Mouse (Mus musculus): Measurements from ENCODE around the gene Mettl18. TPM values are rescaled to one million over a fixed set of nuclear protein-coding genes. Genes with fewer than 3 reads are reported as not detected.
A peak's percentile ranks its signal among the peaks of the same experiment; 100 is the strongest.

The Mettl18 gene
- polyA plus RNA-seq, 1 experiment from 2014 or later: 4.0 TPM

- H3K4me3 ChIP-seq (ENCODE audit: low read depth, low read length): no peak overlapping the region
- H3K9ac ChIP-seq (replicated peaks): no peak overlapping the region
- H3K4me2 ChIP-seq (ENCODE audit: low read depth, low read length): no peak overlapping the region
- TF ChIP-seq CTCF (IDR thresholded peaks at IDR 0.05; ENCODE audit: low read depth) (no peak), EP300 (IDR thresholded peaks at IDR 0.05; ENCODE audit: low read depth) (no peak)
- DNase-seq: no peak
- no peak overlapping the region for H3K27ac ChIP-seq (ENCODE audit: low read depth)
- H3K36me3 ChIP-seq (replicated peaks; ENCODE audit: insufficient read depth, low read length): peaks cover 6% of the 10 kb centered on the region; the same call in 1 of the 2 replicates
- no peak for ATAC-seq
- H3K27me3 ChIP-seq (ENCODE audit: insufficient read depth, low read length): no peaks in the 10 kb centered on the region
- 73% methylated on average over 1 of the region's 1 CpGs for WGBS (ENCODE audit: insufficient replicate concordance)
- H3K4me1 ChIP-seq (ENCODE audit: insufficient read depth): no peaks in the 10 kb centered on the region
- H3K9me3 ChIP-seq (ENCODE audit: low read length): no peaks in the 10 kb centered on the region
These were observed 18.2 kb upstream of the Mettl18 start for GRCm38 (mm10) chr1:163976515-163976914.

- Histone ChIP-seq H3K4me2 (ENCODE audit: low read depth, low read length) (no peak overlapping the region), H3K4me3 (ENCODE audit: low read depth, low read length) (no peak overlapping the region), H3K27me3 (ENCODE audit: insufficient read depth, low read length) (no peaks in the 10 kb centered on the region), H3K4me1 (ENCODE audit: insufficient read depth) (0 out of 2 replicates have a peak, but pooled peaks cover 8% of the 10 kb centered on the region), H3K9me3 (ENCODE audit: low read length) (no peaks in the 10 kb centered on the region), H3K36me3 (replicated peaks; ENCODE audit: insufficient read depth, low read length) (0 out of 2 replicates have a peak, but pooled peaks cover under 1% of the 10 kb centered on the region), H3K27ac (ENCODE audit: low read depth) (no peak overlapping the region), H3K9ac (replicated peaks) (no peak overlapping the region)
- DNase-seq (no peak), ATAC-seq (no peak)
- 77% methylated on average over 4 of the region's 4 CpGs for WGBS (ENCODE audit: insufficient replicate concordance)
- TF ChIP-seq CTCF (IDR thresholded peaks at IDR 0.05; ENCODE audit: low read depth): no peak
- no peak for TF ChIP-seq EP300 (IDR thresholded peaks at IDR 0.05; ENCODE audit: low read depth)
These were observed 2.3 kb upstream of the Mettl18 start for GRCm38 (mm10) chr1:163992371-163992770.

GRCm38 (mm10) chr1:163994173-163994720, 442 bp upstream of the Mettl18 start:
- DNase-seq (no peak), ATAC-seq (peak; percentile 81)
- Histone ChIP-seq H3K9me3 (ENCODE audit: low read length) (no peaks in the 10 kb centered on the region), H3K27ac (ENCODE audit: low read depth) (peak overlapping the region; percentile 48; the same call in 1 of the 2 replicates), H3K27me3 (ENCODE audit: insufficient read depth, low read length) (no peaks in the 10 kb centered on the region), H3K36me3 (replicated peaks; ENCODE audit: insufficient read depth, low read length) (no peaks in the 10 kb centered on the region), H3K4me3 (ENCODE audit: low read depth, low read length) (peak overlapping the region; percentile 92), H3K4me1 (ENCODE audit: insufficient read depth) (0 out of 2 replicates have a peak, but pooled peaks cover 8% of the 10 kb centered on the region), H3K9ac (replicated peaks) (peak overlapping the region; percentile 88), H3K4me2 (ENCODE audit: low read depth, low read length) (peak overlapping the region; percentile 82)
- WGBS (ENCODE audit: insufficient replicate concordance): 1% methylated on average over 38 of the region's 38 CpGs
- TF ChIP-seq EP300 (IDR thresholded peaks at IDR 0.05; ENCODE audit: low read depth) (no peak), CTCF (IDR thresholded peaks at IDR 0.05; ENCODE audit: low read depth) (no peak)

GRCm38 (mm10) chr1:163995609-163995913, 872 bp downstream of the Mettl18 start:
- Histone ChIP-seq H3K27me3 (ENCODE audit: insufficient read depth, low read length) (no peaks in the 10 kb centered on the region), H3K36me3 (replicated peaks; ENCODE audit: insufficient read depth, low read length) (no peaks in the 10 kb centered on the region), H3K9me3 (ENCODE audit: low read length) (no peaks in the 10 kb centered on the region), H3K4me3 (ENCODE audit: low read depth, low read length) (peak overlapping the region; percentile 92), H3K9ac (replicated peaks) (peak overlapping the region; percentile 88), H3K27ac (ENCODE audit: low read depth) (no peak overlapping the region), H3K4me1 (ENCODE audit: insufficient read depth) (0 out of 2 replicates have a peak, but pooled peaks cover 8% of the 10 kb centered on the region), H3K4me2 (ENCODE audit: low read depth, low read length) (peak overlapping the region; percentile 82)
- no peak for DNase-seq
- 40% methylated on average over 2 of the region's 2 CpGs for WGBS (ENCODE audit: insufficient replicate concordance)
- no peak for ATAC-seq
- TF ChIP-seq EP300 (IDR thresholded peaks at IDR 0.05; ENCODE audit: low read depth) (no peak), CTCF (IDR thresholded peaks at IDR 0.05; ENCODE audit: low read depth) (no peak)

GRCm38 (mm10) chr1:164001831-164002452, 7.3 kb downstream of the Mettl18 start:
- Histone ChIP-seq H3K4me2 (ENCODE audit: low read depth, low read length) (no peak overlapping the region), H3K4me1 (ENCODE audit: insufficient read depth) (0 out of 2 replicates have a peak, but pooled peaks cover 3% of the 10 kb centered on the region), H3K27me3 (ENCODE audit: insufficient read depth, low read length) (no peaks in the 10 kb centered on the region), H3K9ac (replicated peaks) (no peak overlapping the region), H3K27ac (ENCODE audit: low read depth) (no peak overlapping the region), H3K9me3 (ENCODE audit: low read length) (no peaks in the 10 kb centered on the region), H3K4me3 (ENCODE audit: low read depth, low read length) (no peak overlapping the region), H3K36me3 (replicated peaks; ENCODE audit: insufficient read depth, low read length) (no peaks in the 10 kb centered on the region)
- ATAC-seq (no peak), DNase-seq (no peak)
- TF ChIP-seq EP300 (IDR thresholded peaks at IDR 0.05; ENCODE audit: low read depth) (no peak), CTCF (IDR thresholded peaks at IDR 0.05; ENCODE audit: low read depth) (no peak)
- WGBS (ENCODE audit: insufficient replicate concordance): 57% methylated on average over 6 of the region's 6 CpGs

- Histone ChIP-seq H3K36me3 (replicated peaks; ENCODE audit: insufficient read depth, low read length) (no peaks in the 10 kb centered on the region), H3K9me3 (ENCODE audit: low read length) (no peaks in the 10 kb centered on the region), H3K9ac (replicated peaks) (no peak overlapping the region), H3K4me1 (ENCODE audit: insufficient read depth) (0 out of 2 replicates have a peak, but pooled peaks cover 3% of the 10 kb centered on the region), H3K4me2 (ENCODE audit: low read depth, low read length) (no peak overlapping the region), H3K4me3 (ENCODE audit: low read depth, low read length) (no peak overlapping the region), H3K27me3 (ENCODE audit: insufficient read depth, low read length) (no peaks in the 10 kb centered on the region), H3K27ac (ENCODE audit: low read depth) (no peak overlapping the region)
- 65% methylated on average over 3 of the region's 3 CpGs for WGBS (ENCODE audit: insufficient replicate concordance)
- ATAC-seq: no peak
- no peak for TF ChIP-seq CTCF (IDR thresholded peaks at IDR 0.05; ENCODE audit: low read depth)
- no peak for TF ChIP-seq EP300 (IDR thresholded peaks at IDR 0.05; ENCODE audit: low read depth)
- no peak for DNase-seq
These were observed 9.6 kb downstream of the Mettl18 start for GRCm38 (mm10) chr1:164004311-164004710.
